28 mouse cellular contexts compared by ENCODE assay signal in genomic region chr6:73308685-73309520, GRCm38 (mm10).
DNase-seq lines count a peak whose midpoint lies in the region; ATAC-seq and TF ChIP-seq lines count a peak whose summit lies in the region.
"Had no signal": no experiment of that assay in that cellular context is flagged by ENCODE, and none has a peak within 500 bp of the region (broad histone marks: within the 10 kb centered on the region; RNA-seq: fewer than 3 reads in every experiment).

No protein-coding gene starts in this region.

- TF ChIP-seq CTCF in brain, embryonic 14.5 days (IDR thresholded peaks at IDR 0.05; ENCODE audit: borderline replicate concordance, extremely low read depth, insufficient read depth, insufficient read length): no peak

- 57% methylated on average over 10 of the region's 10 CpGs for WGBS in lung, embryonic 16.5 days

- no peaks in the 10 kb centered on the region for H3K36me3 ChIP-seq in lung, embryonic 16.5 days (ENCODE audit: control insufficient read depth, insufficient read depth, low read length)
- H3K36me3 ChIP-seq: embryonic facial prominence, embryonic 13.5 days; forebrain, embryonic 10.5 days; forebrain, embryonic 15.5 days; G1E; heart, embryonic 12.5 days; liver, embryonic 12.5 days; neural tube, embryonic 13.5 days had no signal

- no peaks in the 10 kb centered on the region for H3K4me1 ChIP-seq in lung, embryonic 16.5 days (replicated peaks; ENCODE audit: control insufficient read depth, insufficient read depth, low read length)
- H3K4me1 ChIP-seq: forebrain, embryonic 15.5 days; liver, embryonic 12.5 days; neural tube, embryonic 13.5 days had no signal

- no peak overlapping the region for H3K4me2 ChIP-seq in lung, embryonic 16.5 days (ENCODE audit: low read depth, low read length)
- H3K4me2 ChIP-seq: embryonic facial prominence, embryonic 13.5 days; forebrain, embryonic 15.5 days; heart, embryonic 12.5 days; hindbrain, embryonic 14.5 days; liver, embryonic 12.5 days; midbrain, embryonic 11.5 days; neural tube, embryonic 13.5 days had no signal

- H3K27me3 ChIP-seq in lung, embryonic 16.5 days (ENCODE audit: control insufficient read depth, insufficient read depth, low read depth, low read length): no peaks in the 10 kb centered on the region
- H3K27me3 ChIP-seq: embryonic facial prominence, embryonic 13.5 days; forebrain, embryonic 15.5 days; heart, embryonic 12.5 days; liver, embryonic 12.5 days; neural tube, embryonic 13.5 days had no signal

- no peak overlapping the region for H3K27ac ChIP-seq in lung, embryonic 16.5 days (ENCODE audit: low read length)
- H3K27ac ChIP-seq: embryonic facial prominence, embryonic 13.5 days; forebrain, embryonic 10.5 days; forebrain, embryonic 15.5 days; heart, adult 2 months; hindbrain, embryonic 14.5 days; liver, embryonic 12.5 days; neural tube, embryonic 13.5 days; stomach, postnatal 0 days had no signal

- no peak for TF ChIP-seq POLR2A in brain, embryonic 14.5 days (IDR thresholded peaks at IDR 0.05; ENCODE audit: borderline replicate concordance, extremely low read depth, insufficient read depth, insufficient read length, poor library complexity, severe bottlenecking)

- no peak overlapping the region for H3K9ac ChIP-seq in lung, embryonic 16.5 days (ENCODE audit: low read length)
- H3K9ac ChIP-seq: embryonic facial prominence, embryonic 13.5 days; forebrain, embryonic 15.5 days; heart, embryonic 12.5 days; hindbrain, embryonic 14.5 days; liver, embryonic 12.5 days; liver, postnatal 0 days; neural tube, embryonic 13.5 days had no signal

- ATAC-seq in lung, embryonic 16.5 days (ENCODE audit: low read depth): peak; percentile 73
- ATAC-seq: forebrain, embryonic 15.5 days; intestine, postnatal 0 days; liver, embryonic 12.5 days; liver, postnatal 0 days had no signal

- no peak overlapping the region for H3K4me3 ChIP-seq in lung, embryonic 16.5 days (ENCODE audit: low read length)
- H3K4me3 ChIP-seq: embryonic facial prominence, embryonic 13.5 days; forebrain, embryonic 10.5 days; forebrain, embryonic 15.5 days; heart, adult 2 months; heart, embryonic 12.5 days; liver, embryonic 12.5 days; neural tube, embryonic 13.5 days had no signal

- no peaks in the 10 kb centered on the region for H3K9me3 ChIP-seq in lung, embryonic 16.5 days (ENCODE audit: control insufficient read depth, low read length)
- H3K9me3 ChIP-seq: embryonic facial prominence, embryonic 13.5 days; forebrain, embryonic 10.5 days; forebrain, embryonic 15.5 days; G1E; heart, embryonic 12.5 days; liver, embryonic 12.5 days; neural tube, embryonic 13.5 days had no signal

- peak; percentile 32 for DNase-seq in adrenal gland, adult 2 months
- no peak for DNase-seq in adrenal gland, postnatal 14 days
- DNase-seq in lung, adult 18-20 months: no peak
- DNase-seq in brain, embryonic 14.5 days (ENCODE audit: low read depth): peak; percentile 28
- DNase-seq in layer of hippocampus, postnatal 36 days: peak; percentile 18 to 21
- DNase-seq in frontal cortex, adult 2 months (ENCODE audit: extremely low spot score in 1 of 2, low spot score in 1 of 2): no peak
- DNase-seq: cerebellum, adult 9-11 months; embryo, embryonic 11 days; heart, adult 2 months; kidney, adult 9 months; kidney, postnatal 10 days; left cerebral cortex, postnatal 4 days; liver, postnatal 0 days; right cerebral cortex, postnatal 4 days; thymus, adult 18-20 months; thymus, postnatal 25 days had no signal

Comparison
In these comparisons a context has a peak if more than half of its experiments do, and no peak if none do; other contexts are left out.
1. DNase-seq: peak in adrenal gland, adult 2 months (single experiment), brain, embryonic 14.5 days (single experiment) and layer of hippocampus, postnatal 36 days (2 of 2); none in adrenal gland, postnatal 14 days (single experiment), lung, adult 18-20 months (0 of 2) and frontal cortex, adult 2 months (0 of 2).